Mouse (Mus musculus): ENCODE results near the gene Wfdc2.

DNA sequence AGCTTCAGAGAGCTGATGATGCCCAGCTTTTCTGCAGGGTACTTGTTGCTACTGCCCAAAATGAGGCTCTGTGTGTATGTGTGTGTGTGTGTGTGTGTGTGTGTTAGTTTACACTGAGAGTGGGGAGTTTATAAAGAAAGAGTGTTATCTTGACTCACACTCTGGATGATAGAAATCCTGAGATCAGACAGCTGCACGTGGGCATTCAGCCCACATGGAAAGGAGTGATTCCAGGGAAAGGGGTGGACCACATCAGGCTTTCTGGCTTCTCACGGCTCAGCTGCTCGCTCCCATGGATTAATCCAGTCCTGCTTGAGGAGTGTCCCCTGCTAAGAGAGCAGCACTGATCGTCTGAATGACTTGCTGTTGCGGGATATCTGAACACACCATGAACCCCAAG lies 20.1 kb upstream of the Wfdc2 start:
- TF ChIP-seq CTCF (IDR thresholded peaks at IDR 0.05; ENCODE audit: borderline replicate concordance, insufficient read depth, low read depth, low read length) (no peak), POLR2A (IDR thresholded peaks at IDR 0.05; ENCODE audit: borderline replicate concordance, insufficient read depth, low read length) (no peak)
